Mouse (Mus musculus) heart, adult 10 weeks (tissue): ENCODE results near the gene Sval3. TPM values are rescaled to one million over a fixed set of nuclear protein-coding genes. Genes with fewer than 3 reads are reported as not detected.

ENCODE experiments used
- polyA plus RNA-seq: library from polyadenylated mRNA; stranded (reverse); fragments of 350-450 nt; fragmentation: Illumina TruSeq; extraction: RNeasy Lipid Tissue Mini Kit (QIAGEN cat#74804); gene quantifications from one replicate; pipeline ENCODE4 v1.2.3, GENCODE M21; 2014; ENCODE audit warnings: low read depth, low replicate concordance

Sval3 gene
- polyA plus RNA-seq, result not detected

DNA sequence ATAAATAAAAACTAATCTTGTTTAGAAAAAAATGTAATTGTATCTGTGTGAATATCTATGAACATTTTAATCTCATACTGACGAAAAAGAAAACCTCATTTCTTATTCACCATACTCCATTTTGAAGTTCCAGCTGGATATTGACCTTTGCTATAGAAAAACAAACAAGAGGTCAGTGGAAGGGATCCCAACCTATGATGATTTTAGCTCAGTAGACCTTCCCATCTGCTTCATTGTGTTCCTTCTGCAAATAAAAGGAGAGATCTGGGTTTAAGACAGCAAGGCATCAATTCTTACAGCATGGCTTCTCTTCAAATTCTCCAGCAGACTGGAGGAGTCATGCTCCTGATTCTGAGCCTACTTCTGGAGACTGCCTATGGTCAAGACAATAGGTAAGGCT lies at the start of gene Sval3:
Gene Sval3 (plus strand): TSS at position 301 of the 400 bp plus-strand sequence.

GRCm38 (mm10) chr6:41951330-41951729 lies 16.6 kb upstream of the Sval3 start, which contains the start of gene Sval1:
Gene Sval1, plus strand, starts transcription at chr6:41951630.

Other genes with a start within 250 kb of the Sval3 start
- gene Olfr459, start 193.0 kb upstream of the Sval3 start, polyA plus RNA-seq, result not detected
- gene Pip, start 120.6 kb upstream of the Sval3 start, polyA plus RNA-seq, result not detected
- gene Sval2, start 115.2 kb upstream of the Sval3 start, polyA plus RNA-seq, result not detected
- not detected for gene Sval1, start 16.5 kb upstream of the Sval3 start, polyA plus RNA-seq
- gene Sva, start 70.3 kb downstream of the Sval3 start, polyA plus RNA-seq, result not detected
- gene Tas2r139, start 172.8 kb downstream of the Sval3 start, polyA plus RNA-seq, result not detected
- not detected for gene Tas2r144, start 247.2 kb downstream of the Sval3 start, polyA plus RNA-seq